Mouse (Mus musculus) embryonic fibroblast, embryonic 13.5 days (primary cell): ENCODE measurements around the gene Abcb6. TPM values are rescaled to one million over a fixed set of nuclear protein-coding genes. Genes with fewer than 3 reads are reported as not detected.

Experiments
- H3K27ac ChIP-seq: 2 replicates; pipeline ENCODE4 v1.5.1; 2012; ENCODE audit warnings: low read length, control low read depth, inconsistent platforms; ENCODE audit not compliant: insufficient read depth
- H3K4me1 ChIP-seq: 2 replicates; pipeline ENCODE4 v1.6.1; 2011; ENCODE audit warnings: low read length; ENCODE audit not compliant: control insufficient read depth, insufficient read depth
- H3K4me3 ChIP-seq: 2 replicates; pipeline ENCODE4 v1.5.1; 2011; ENCODE audit warnings: mild to moderate bottlenecking, control low read depth, low read length; ENCODE audit not compliant: insufficient read depth
- CTCF ChIP-seq: IDR thresholded peaks from 2 replicates; pipeline ENCODE4 v1.5.1; 2011; ENCODE audit warnings: mild to moderate bottlenecking, control low read depth, low read length, moderate library complexity, borderline replicate concordance; ENCODE audit not compliant: insufficient read depth
- POLR2A ChIP-seq: IDR thresholded peaks from 2 replicates; pipeline ENCODE4 v1.6.1; 2011; ENCODE audit warnings: low read depth, mild to moderate bottlenecking, control low read depth, low read length, moderate library complexity
- polyA plus RNA-seq: library from polyadenylated mRNA; stranded (reverse); fragments of >200 nt; gene quantifications from 2 replicates; pipeline ENCODE4 v1.2.4, GENCODE M21; 2011; ENCODE audit warnings: low read depth; ENCODE audit not compliant: missing spikeins, insufficient read length

Gene Abcb6
- polyA plus RNA-seq, 1 experiment: 13.4 TPM

GRCm38 (mm10) chr1:75218227-75219001 is 38.2 kb upstream of the Abcb6 start:
- Histone ChIP-seq H3K4me1 (peaks cover 4% of the 10 kb centered on the region; the same call in 1 of the 2 replicates), H3K27ac (no peak overlapping the region), H3K4me3 (peak overlapping the region; percentile 57)
- TF ChIP-seq POLR2A: no peak
- TF ChIP-seq CTCF: no peak

- peaks cover 4% of the 10 kb centered on the region; the same call in 1 of the 2 replicates for H3K4me1 ChIP-seq
- H3K4me3 ChIP-seq: peak overlapping the region; percentile 57
- TF ChIP-seq CTCF (no peak), POLR2A (no peak)
- no peak overlapping the region for H3K27ac ChIP-seq
Measured at GRCm38 (mm10) chr1:75217893-75218226, 37.7 kb upstream of the Abcb6 start.

GRCm38 (mm10) chr1:75216797-75217585 is 36.8 kb upstream of the Abcb6 start:
- Histone ChIP-seq H3K4me3 (no peak overlapping the region), H3K4me1 (peaks cover 4% of the 10 kb centered on the region; the same call in 1 of the 2 replicates), H3K27ac (no peak overlapping the region)
- TF ChIP-seq CTCF (no peak), POLR2A (no peak)

GRCm38 (mm10) chr1:75215785-75216184 is 35.6 kb upstream of the Abcb6 start:
- Histone ChIP-seq H3K4me1 (0 out of 2 replicates have a peak, but pooled peaks cover 3% of the 10 kb centered on the region), H3K27ac (no peak overlapping the region), H3K4me3 (no peak overlapping the region)
- TF ChIP-seq POLR2A: 0 out of 2 replicates have a peak, but pooled peaks have one; percentile 24
- TF ChIP-seq CTCF: no peak

- Histone ChIP-seq H3K4me1 (0 out of 2 replicates have a peak, but pooled peaks cover 3% of the 10 kb centered on the region), H3K27ac (no peak overlapping the region), H3K4me3 (no peak overlapping the region)
- TF ChIP-seq CTCF (no peak), POLR2A (no peak)
Measured at GRCm38 (mm10) chr1:75214886-75215285, 34.7 kb upstream of the Abcb6 start.

- 0 out of 2 replicates have a peak, but pooled peaks cover 3% of the 10 kb centered on the region for H3K4me1 ChIP-seq
Measured at GRCm38 (mm10) chr1:75214442-75214841, 34.2 kb upstream of the Abcb6 start.

GRCm38 (mm10) chr1:75213096-75213495 is 32.9 kb upstream of the Abcb6 start:
- no peak overlapping the region for H3K27ac ChIP-seq
- H3K4me3 ChIP-seq: no peak overlapping the region
- 0 out of 2 replicates have a peak, but pooled peaks cover 3% of the 10 kb centered on the region for H3K4me1 ChIP-seq
- TF ChIP-seq CTCF: no peak
- TF ChIP-seq POLR2A: no peak

More at GRCm38 (mm10) chr1:75214442-75214841, 34.2 kb upstream of the Abcb6 start:
- no peak overlapping the region for H3K4me3 ChIP-seq
- H3K27ac ChIP-seq: no peak overlapping the region
- no peak for TF ChIP-seq POLR2A
- no peak for TF ChIP-seq CTCF

- TF ChIP-seq POLR2A (peak; percentile 9; the same call in 1 of the 2 replicates), CTCF (no peak)
- Histone ChIP-seq H3K27ac (no peak overlapping the region), H3K4me1 (0 out of 2 replicates have a peak, but pooled peaks cover 3% of the 10 kb centered on the region), H3K4me3 (no peak overlapping the region)
Measured at GRCm38 (mm10) chr1:75212542-75212941, 32.4 kb upstream of the Abcb6 start.

- Histone ChIP-seq H3K4me3 (peak overlapping the region; percentile 64), H3K27ac (no peak overlapping the region), H3K4me1 (0 out of 2 replicates have a peak, but pooled peaks cover 3% of the 10 kb centered on the region)
- TF ChIP-seq CTCF (no peak), POLR2A (no peak)
Measured at GRCm38 (mm10) chr1:75211141-75211708, 31.0 kb upstream of the Abcb6 start.

- H3K27ac ChIP-seq: no peak within 1 kb of the TSS
- H3K4me3 ChIP-seq: peak within 1 kb of the TSS; percentile 64
- 0 out of 2 replicates have a peak, but pooled peaks cover 3% of the 10 kb centered on the region for H3K4me1 ChIP-seq
- TF ChIP-seq POLR2A: peak; percentile 95
- no peak for TF ChIP-seq CTCF
Measured at GRCm38 (mm10) chr1:75210136-75211087, 30.2 kb upstream of the Abcb6 start, which contains the start of the genes Glb1l and Stk16. Gene Glb1l, minus strand, starts transcription at chr1:75210813. Gene Stk16, plus strand, starts transcription at chr1:75210838.
